Mouse (Mus musculus) liver, postnatal 0 days (tissue): ENCODE results near the gene Pdzd2.

Experiments used
- CTCF ChIP-seq: sonication (generic); IDR thresholded peaks from 2 replicates; pipeline ENCODE4 v1.5.1; 2016; ENCODE audit warnings: antibody characterized with exemption, low read depth
- EP300 ChIP-seq: IDR thresholded peaks from 2 replicates; pipeline ENCODE4 v1.6.1; 2016; ENCODE audit warnings: antibody characterized with exemption, low read depth, mild to moderate bottlenecking

DNA sequence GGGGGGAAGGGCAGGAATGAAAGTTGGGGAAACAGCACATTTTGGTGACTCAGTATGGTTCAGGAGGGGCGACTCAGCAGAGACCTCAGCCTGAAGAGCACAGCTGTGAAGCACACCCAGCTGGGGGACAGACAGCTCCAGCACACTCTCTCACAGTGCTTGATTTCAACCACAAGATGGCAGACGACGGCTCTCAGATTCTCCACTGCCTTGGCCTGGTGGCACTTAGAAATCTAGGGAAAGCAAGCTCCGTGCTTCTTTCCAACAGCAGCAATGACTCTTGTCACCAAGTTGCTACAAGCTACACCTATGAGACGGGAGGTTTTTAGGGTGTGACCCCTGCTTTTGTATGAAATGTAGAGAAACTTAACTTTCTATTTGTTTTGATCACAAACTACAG is 153.6 kb downstream of the Pdzd2 start:
- TF ChIP-seq EP300, result no peak
- peak; percentile 80 for TF ChIP-seq CTCF
